Comparison of ENCODE assay signal across 25 mouse cellular contexts in genomic region chr13:10630467-10630866, GRCm38 (mm10).
DNase-seq lines count a peak whose midpoint lies in the region; ATAC-seq and TF ChIP-seq lines count a peak whose summit lies in the region.
"Had no signal": no experiment of that assay in that cellular context is flagged by ENCODE, and none has a peak within 500 bp of the region (broad histone marks: within the 10 kb centered on the region; RNA-seq: fewer than 3 reads in every experiment).

No protein-coding gene starts in this region.

- H3K4me1 ChIP-seq in forebrain, embryonic 16.5 days (replicated peaks; ENCODE audit: control insufficient read depth, insufficient read depth, low read length): no peaks in the 10 kb centered on the region
- H3K4me1 ChIP-seq in forebrain, embryonic 12.5 days: no peaks in the 10 kb centered on the region
- H3K4me1 ChIP-seq in hindbrain, postnatal 0 days (ENCODE audit: insufficient read depth, low read length): no peaks in the 10 kb centered on the region
- H3K4me1 ChIP-seq in hindbrain, embryonic 10.5 days (replicated peaks): no peaks in the 10 kb centered on the region
- no peaks in the 10 kb centered on the region for H3K4me1 ChIP-seq in midbrain, embryonic 15.5 days
- no peaks in the 10 kb centered on the region for H3K4me1 ChIP-seq in midbrain, embryonic 11.5 days (ENCODE audit: control insufficient read depth, insufficient read depth, low read length)
- H3K4me1 ChIP-seq in midbrain, postnatal 0 days (ENCODE audit: insufficient read depth, low read length): 0 out of 2 replicates have a peak, but pooled peaks cover 3% of the 10 kb centered on the region
- H3K4me1 ChIP-seq: embryonic facial prominence, embryonic 15.5 days; forebrain, embryonic 15.5 days had no signal

- ATAC-seq in forebrain, embryonic 16.5 days: peak; percentile 54; the same call in 1 of the 2 replicates
- no peak for ATAC-seq in forebrain, embryonic 12.5 days (ENCODE audit: low FRiP score)
- ATAC-seq in hindbrain, postnatal 0 days: no peak
- ATAC-seq in midbrain, embryonic 15.5 days (replicated peaks): peak; percentile 58; the same call in 1 of the 2 replicates
- no peak for ATAC-seq in midbrain, embryonic 11.5 days (ENCODE audit: low FRiP score)
- ATAC-seq in midbrain, postnatal 0 days (ENCODE audit: low FRiP score): no peak
- ATAC-seq: CD4-positive, CD25-positive, alpha-beta regulatory T cell, adult 4 months; forebrain, embryonic 15.5 days; hindbrain, embryonic 16.5 days; inflammation-experienced regulatory T-cells, adult 6 months; intestine, embryonic 16.5 days had no signal

- H3K9ac ChIP-seq in forebrain, embryonic 16.5 days (replicated peaks; ENCODE audit: low read depth, low read length): no peak overlapping the region
- no peak overlapping the region for H3K9ac ChIP-seq in forebrain, embryonic 12.5 days
- no peak overlapping the region for H3K9ac ChIP-seq in hindbrain, postnatal 0 days (replicated peaks; ENCODE audit: low read length)
- H3K9ac ChIP-seq in midbrain, embryonic 15.5 days: no peak overlapping the region
- no peak overlapping the region for H3K9ac ChIP-seq in midbrain, embryonic 11.5 days (ENCODE audit: low read length)
- no peak overlapping the region for H3K9ac ChIP-seq in midbrain, postnatal 0 days (replicated peaks; ENCODE audit: low read length, poor library complexity, severe bottlenecking)
- H3K9ac ChIP-seq: embryonic facial prominence, embryonic 15.5 days; forebrain, embryonic 15.5 days had no signal

- H3K27me3 ChIP-seq in forebrain, embryonic 16.5 days (replicated peaks; ENCODE audit: control insufficient read depth, insufficient read depth, low read length): no peaks in the 10 kb centered on the region
- H3K27me3 ChIP-seq in forebrain, embryonic 12.5 days: no peaks in the 10 kb centered on the region
- no peaks in the 10 kb centered on the region for H3K27me3 ChIP-seq in hindbrain, postnatal 0 days (ENCODE audit: insufficient read depth, low read length)
- no peaks in the 10 kb centered on the region for H3K27me3 ChIP-seq in hindbrain, embryonic 10.5 days (ENCODE audit: insufficient read depth, poor library complexity, severe bottlenecking)
- no peaks in the 10 kb centered on the region for H3K27me3 ChIP-seq in midbrain, embryonic 15.5 days (replicated peaks)
- H3K27me3 ChIP-seq in midbrain, embryonic 11.5 days (ENCODE audit: control insufficient read depth, insufficient read depth, low read length): no peaks in the 10 kb centered on the region
- no peaks in the 10 kb centered on the region for H3K27me3 ChIP-seq in midbrain, postnatal 0 days (ENCODE audit: insufficient read depth, low read length)
- H3K27me3 ChIP-seq: embryonic facial prominence, embryonic 15.5 days; forebrain, embryonic 15.5 days had no signal

- no peak for TF ChIP-seq CTCF in hindbrain, postnatal 0 days (IDR thresholded peaks at IDR 0.05; ENCODE audit: low read depth)
- no peak for TF ChIP-seq CTCF in midbrain, postnatal 0 days (IDR thresholded peaks at IDR 0.05)

- no peaks in the 10 kb centered on the region for H3K9me3 ChIP-seq in forebrain, embryonic 16.5 days (ENCODE audit: control insufficient read depth, low read length)
- no peaks in the 10 kb centered on the region for H3K9me3 ChIP-seq in forebrain, embryonic 12.5 days
- H3K9me3 ChIP-seq in hindbrain, postnatal 0 days (ENCODE audit: low read length): no peaks in the 10 kb centered on the region
- no peaks in the 10 kb centered on the region for H3K9me3 ChIP-seq in hindbrain, embryonic 10.5 days
- H3K9me3 ChIP-seq in midbrain, embryonic 15.5 days: no peaks in the 10 kb centered on the region
- no peaks in the 10 kb centered on the region for H3K9me3 ChIP-seq in midbrain, embryonic 11.5 days (ENCODE audit: control insufficient read depth, low read length)
- no peaks in the 10 kb centered on the region for H3K9me3 ChIP-seq in midbrain, postnatal 0 days (ENCODE audit: low read length)
- H3K9me3 ChIP-seq: embryonic facial prominence, embryonic 15.5 days; forebrain, embryonic 15.5 days had no signal

- no peaks in the 10 kb centered on the region for H3K36me3 ChIP-seq in forebrain, embryonic 16.5 days (ENCODE audit: control insufficient read depth, insufficient read depth)
- no peaks in the 10 kb centered on the region for H3K36me3 ChIP-seq in forebrain, embryonic 12.5 days (replicated peaks)
- no peaks in the 10 kb centered on the region for H3K36me3 ChIP-seq in hindbrain, postnatal 0 days (ENCODE audit: insufficient read depth, low read length)
- no peaks in the 10 kb centered on the region for H3K36me3 ChIP-seq in hindbrain, embryonic 10.5 days
- no peaks in the 10 kb centered on the region for H3K36me3 ChIP-seq in midbrain, embryonic 15.5 days (replicated peaks)
- no peaks in the 10 kb centered on the region for H3K36me3 ChIP-seq in midbrain, embryonic 11.5 days (ENCODE audit: control insufficient read depth, insufficient read depth, low read length)
- H3K36me3 ChIP-seq in midbrain, postnatal 0 days (ENCODE audit: insufficient read depth, low read length): no peaks in the 10 kb centered on the region
- H3K36me3 ChIP-seq: embryonic facial prominence, embryonic 15.5 days; forebrain, embryonic 15.5 days had no signal

- no peak overlapping the region for H3K4me2 ChIP-seq in forebrain, embryonic 16.5 days (ENCODE audit: low read length)
- no peak overlapping the region for H3K4me2 ChIP-seq in forebrain, embryonic 12.5 days
- H3K4me2 ChIP-seq in hindbrain, postnatal 0 days (ENCODE audit: low read depth, low read length): no peak overlapping the region
- no peak overlapping the region for H3K4me2 ChIP-seq in midbrain, embryonic 15.5 days
- no peak overlapping the region for H3K4me2 ChIP-seq in midbrain, embryonic 11.5 days
- no peak overlapping the region for H3K4me2 ChIP-seq in midbrain, postnatal 0 days (ENCODE audit: low read depth, low read length, poor library complexity, severe bottlenecking)
- H3K4me2 ChIP-seq: embryonic facial prominence, embryonic 15.5 days; forebrain, embryonic 15.5 days; heart, embryonic 11.5 days had no signal

- no peak overlapping the region for H3K27ac ChIP-seq in forebrain, embryonic 16.5 days (ENCODE audit: low read length)
- no peak overlapping the region for H3K27ac ChIP-seq in forebrain, embryonic 12.5 days
- H3K27ac ChIP-seq in hindbrain, postnatal 0 days: no peak overlapping the region
- no peak overlapping the region for H3K27ac ChIP-seq in hindbrain, embryonic 10.5 days
- no peak overlapping the region for H3K27ac ChIP-seq in midbrain, embryonic 15.5 days
- H3K27ac ChIP-seq in midbrain, embryonic 11.5 days (ENCODE audit: low read depth, low read length): no peak overlapping the region
- H3K27ac ChIP-seq in midbrain, postnatal 0 days (ENCODE audit: low read depth, low read length): no peak overlapping the region
- H3K27ac ChIP-seq: embryonic facial prominence, embryonic 15.5 days; forebrain, embryonic 15.5 days; gastrocnemius, adult 2 months had no signal

- WGBS in forebrain, embryonic 16.5 days: 36% methylated on average over 2 of the region's 2 CpGs
- WGBS in forebrain, embryonic 12.5 days: 74% methylated on average over 2 of the region's 2 CpGs
- WGBS in hindbrain, postnatal 0 days: 37% methylated on average over 2 of the region's 2 CpGs
- WGBS in hindbrain, embryonic 10.5 days: 82% methylated on average over 2 of the region's 2 CpGs
- WGBS in midbrain, embryonic 15.5 days: 46% methylated on average over 2 of the region's 2 CpGs
- WGBS in midbrain, embryonic 11.5 days: 82% methylated on average over 2 of the region's 2 CpGs
- WGBS in midbrain, postnatal 0 days: 40% methylated on average over 2 of the region's 2 CpGs

- no peak overlapping the region for H3K4me3 ChIP-seq in forebrain, embryonic 16.5 days (replicated peaks; ENCODE audit: low read length)
- no peak overlapping the region for H3K4me3 ChIP-seq in forebrain, embryonic 12.5 days (replicated peaks)
- H3K4me3 ChIP-seq in hindbrain, postnatal 0 days (ENCODE audit: low read length): no peak overlapping the region
- no peak overlapping the region for H3K4me3 ChIP-seq in hindbrain, embryonic 10.5 days
- no peak overlapping the region for H3K4me3 ChIP-seq in midbrain, embryonic 15.5 days
- H3K4me3 ChIP-seq in midbrain, embryonic 11.5 days (ENCODE audit: low read depth, low read length): no peak overlapping the region
- no peak overlapping the region for H3K4me3 ChIP-seq in midbrain, postnatal 0 days (ENCODE audit: low read depth, low read length)
- H3K4me3 ChIP-seq: embryonic facial prominence, embryonic 15.5 days; forebrain, embryonic 15.5 days; gastrocnemius, adult 2 months had no signal

- DNase-seq in hindbrain, postnatal 0 days (ENCODE audit: low spot score): peak; percentile 47
- no peak for DNase-seq in hindbrain, embryonic 10.5 days (ENCODE audit: low spot score)
- DNase-seq in midbrain, embryonic 11.5 days (ENCODE audit: low spot score, missing footprints): no peak
- peak; percentile 30 for DNase-seq in midbrain, postnatal 0 days (ENCODE audit: low spot score)
- no peak for DNase-seq in urinary bladder, postnatal 4 days (ENCODE audit: low spot score in 2 of 2)
- DNase-seq: adrenal gland, adult 2 months; adrenal gland, postnatal 14 days; cerebellum, adult 11-12 months; cerebellum, adult 8-10 months; cerebellum, postnatal 10 days; cerebellum, postnatal 36 days; embryo, embryonic 11 days; gastrocnemius, adult 2 months; gastrocnemius, postnatal 14 days; heart, adult 11 months had no signal

Comparison
In these comparisons a context has a peak if more than half of its experiments do, and no peak if none do; other contexts are left out.
1. ATAC-seq: peak in forebrain, embryonic 16.5 days (single experiment) and midbrain, embryonic 15.5 days (single experiment); none in forebrain, embryonic 12.5 days (single experiment), hindbrain, postnatal 0 days (single experiment), midbrain, embryonic 11.5 days (single experiment) and midbrain, postnatal 0 days (single experiment).
2. DNase-seq: peak in hindbrain, postnatal 0 days (single experiment) and midbrain, postnatal 0 days (single experiment); none in hindbrain, embryonic 10.5 days (single experiment), midbrain, embryonic 11.5 days (single experiment) and urinary bladder, postnatal 4 days (0 of 2).